8 mouse cellular contexts compared by ENCODE assay signal in genomic region chr2:153446017-153446408, GRCm38 (mm10). TPM values are rescaled to one million over a fixed set of nuclear protein-coding genes. Genes with fewer than 3 reads are reported as not detected.
DNase-seq lines count a peak whose midpoint lies in the region; ATAC-seq and TF ChIP-seq lines count a peak whose summit lies in the region.

No protein-coding gene starts in this region.

- peak; percentile 67 to 80 for DNase-seq in right cerebral cortex, adult 2 months (ENCODE audit: low spot score in 2 of 2)
- DNase-seq in right cerebral cortex, postnatal 36 days (ENCODE audit: low spot score in 2 of 2), result no peak
- DNase-seq in c-Kit-positive CD71-positive TER-119-positive erythroid progenitor cells, embryonic 14.5 days (ENCODE audit: low spot score), result peak; percentile 71
- peak; percentile 83 for DNase-seq in forelimb bud, embryonic 11.5 days (ENCODE audit: low read depth, low spot score)
- DNase-seq in yolk sac, embryonic 10.5 days (ENCODE audit: low spot score), result peak; percentile 66

- H3K9me3 ChIP-seq in intestine, postnatal 0 days (ENCODE audit: control insufficient read depth), result no peaks in the 10 kb centered on the region
- H3K9me3 ChIP-seq in liver, embryonic 12.5 days (replicated peaks), result no peaks in the 10 kb centered on the region

- peak; percentile 84 for TF ChIP-seq CTCF in intestine, postnatal 0 days (IDR thresholded peaks at IDR 0.05; ENCODE audit: low read depth)

- peak overlapping the region; percentile 95 for H3K9ac ChIP-seq in intestine, postnatal 0 days (ENCODE audit: low read depth, low read length)
- peak overlapping the region; percentile 79 for H3K9ac ChIP-seq in liver, embryonic 12.5 days

- H3K27ac ChIP-seq in intestine, postnatal 0 days (ENCODE audit: low read depth, low read length), result peak overlapping the region; percentile 97
- peak overlapping the region; percentile 81; the same call in 1 of the 2 replicates for H3K27ac ChIP-seq in liver, embryonic 12.5 days

- no peaks in the 10 kb centered on the region for H3K27me3 ChIP-seq in intestine, postnatal 0 days (replicated peaks; ENCODE audit: control insufficient read depth, insufficient read depth, low read length)
- H3K27me3 ChIP-seq in liver, embryonic 12.5 days (replicated peaks), result peaks cover 25% of the 10 kb centered on the region
- H3K27me3 ChIP-seq in myocyte (ENCODE audit: control insufficient read depth, insufficient read depth, insufficient read length), result peaks cover 9% of the 10 kb centered on the region

- H3K36me3 ChIP-seq in intestine, postnatal 0 days (ENCODE audit: control insufficient read depth, insufficient read depth), result no peaks in the 10 kb centered on the region; the same call in 1 of the 2 replicates
- no peaks in the 10 kb centered on the region; the same call in 1 of the 2 replicates for H3K36me3 ChIP-seq in liver, embryonic 12.5 days
- H3K36me3 ChIP-seq in myocyte (ENCODE audit: control insufficient read depth, insufficient read depth), result no peaks in the 10 kb centered on the region

- TF ChIP-seq POLR2A in myocyte (IDR thresholded peaks at IDR 0.05; ENCODE audit: insufficient read length, low read depth), result no peak

- H3K4me1 ChIP-seq in intestine, postnatal 0 days (replicated peaks; ENCODE audit: control insufficient read depth, insufficient read depth, low read length), result peaks cover 13% of the 10 kb centered on the region
- H3K4me1 ChIP-seq in liver, embryonic 12.5 days, result peaks cover 62% of the 10 kb centered on the region

- H3ac ChIP-seq in myocyte (ENCODE audit: control insufficient read depth, insufficient read length), result no peak overlapping the region

- ATAC-seq in intestine, postnatal 0 days, result no peak
- no peak for ATAC-seq in liver, embryonic 12.5 days

- peak overlapping the region; percentile 97 for H3K4me3 ChIP-seq in intestine, postnatal 0 days (ENCODE audit: low read depth, low read length)
- peak overlapping the region; percentile 77 for H3K4me3 ChIP-seq in liver, embryonic 12.5 days
- H3K4me3 ChIP-seq in myocyte, result peak overlapping the region; percentile 32

- no peaks in the 10 kb centered on the region for H3K79me2 ChIP-seq in myocyte (ENCODE audit: control insufficient read depth, insufficient read depth)

- peak overlapping the region; percentile 99 for H3K4me2 ChIP-seq in intestine, postnatal 0 days (replicated peaks; ENCODE audit: low read depth)
- peak overlapping the region; percentile 99 for H3K4me2 ChIP-seq in liver, embryonic 12.5 days
- peak overlapping the region; percentile 100 for H3K4me2 ChIP-seq in myocyte (ENCODE audit: low read depth)

- under 1% methylated on average over 8 of the region's 8 CpGs for WGBS in intestine, postnatal 0 days
- WGBS in liver, embryonic 12.5 days (ENCODE audit: insufficient replicate concordance), result 3% methylated on average over 8 of the region's 8 CpGs

TF ChIP-seq in myocyte, 11 proteins besides CTCF, POLR2A, EP300 and RAD21:
- TF ChIP-seq MYOD1 (IDR thresholded peaks at IDR 0.05; ENCODE audit: control insufficient read depth in 1 of 3, insufficient read length in 2 of 3, low read depth in 2 of 3), result no peak
- TF ChIP-seq TCF3 (IDR thresholded peaks at IDR 0.05; ENCODE audit: insufficient read length, low read depth), result no peak
- TF ChIP-seq MYOG (IDR thresholded peaks at IDR 0.05; ENCODE audit: control insufficient read depth in 1 of 3, insufficient read depth in 1 of 3, insufficient read length in 2 of 3, low read depth in 2 of 3), result no peak
- TF ChIP-seq USF1 (IDR thresholded peaks at IDR 0.05; ENCODE audit: low read depth), result no peak
- no peak for TF ChIP-seq REST (IDR thresholded peaks at IDR 0.05; ENCODE audit: insufficient read depth, insufficient read length)
- TF ChIP-seq MAX (IDR thresholded peaks at IDR 0.05; ENCODE audit: low read depth), result no peak
- TF ChIP-seq E2F4 (IDR thresholded peaks at IDR 0.05; ENCODE audit: insufficient read depth), result no peak
- no peak for TF ChIP-seq TCF12 (IDR thresholded peaks at IDR 0.05; ENCODE audit: insufficient read depth, poor library complexity, severe bottlenecking)
TF ChIP-seq in myocyte: peak in this region for 0.

RNA-seq across cellular contexts. Expression of gene 4930404H24Rik, which starts 46.6 kb away (rescaled TPM):
- polyA plus RNA-seq in intestine, postnatal 0 days (2015; fragmentation: Nextera tagmentation; extraction: Ambion mirVana), result not detected in 2 replicates
- not detected in 2 replicates for polyA plus RNA-seq in liver, embryonic 12.5 days (2016; fragmentation: Nextera tagmentation; extraction: Ambion mirVana)
- not detected for polyA plus RNA-seq in myocyte (2012; fragmentation: generic; extraction: Trizol)

Comparison
In these comparisons a context has a peak if more than half of its experiments do, and no peak if none do; other contexts are left out.
1. DNase-seq: peak in right cerebral cortex, adult 2 months (2 of 2), c-Kit-positive CD71-positive TER-119-positive erythroid progenitor cells, embryonic 14.5 days (single experiment), forelimb bud, embryonic 11.5 days (single experiment) and yolk sac, embryonic 10.5 days (single experiment); none in right cerebral cortex, postnatal 36 days (0 of 2).
2. H3K4me3 ChIP-seq: peak in every context shown above with its lines; median percentile 97 in intestine, postnatal 0 days; 77 in liver, embryonic 12.5 days; 32 in myocyte.
3. Peak in every context shown above with its lines, with median percentiles within 50 percentile points of each other: H3K4me2 ChIP-seq.